Mouse (Mus musculus) layer of hippocampus, postnatal 25 days (tissue): Measurements from ENCODE around the gene Zbtb8os. TPM values are rescaled to one million over a fixed set of nuclear protein-coding genes. Genes with fewer than 3 reads are reported as not detected.

Experiments
- total RNA-seq, 2 experiments: library from RNA; stranded (reverse); gene quantifications; 2 replicates each; pipeline ENCODE4 v1.2.3; 2021

The Zbtb8os gene
- total RNA-seq, 2 experiments from 2014 or later: 30.5 to 33.9 TPM

Other genes starting within 250 kb of the Zbtb8os start
- gene Tmem54, start 230.1 kb upstream of the Zbtb8os start, total RNA-seq: not detected
- gene Hpca, start 213.7 kb upstream of the Zbtb8os start, total RNA-seq: 1,000 to 10,000 TPM; 2,567 to 2,613 TPM
- gene Fndc5, start 198.7 kb upstream of the Zbtb8os start, total RNA-seq: 10 to 100 TPM; 85.1 to 86.0 TPM
- gene S100pbp, start 146.0 kb upstream of the Zbtb8os start, total RNA-seq: 10 to 100 TPM; 32.5 to 35.2 TPM
- 10 to 100 TPM; 85.0 to 85.9 TPM for gene Yars, start 145.9 kb upstream of the Zbtb8os start, total RNA-seq
- gene C77080, start 74.3 kb upstream of the Zbtb8os start, total RNA-seq: 1 to 10 TPM; 7.5 to 7.7 TPM
- 1 to 10 TPM in 1 of 2 experiments, under 1 TPM in 1; 0.79 to 1.3 TPM for gene Sync, start 48.1 kb upstream of the Zbtb8os start, total RNA-seq
- gene Rbbp4, start 325 bp upstream of the Zbtb8os start, total RNA-seq: 100 to 1,000 TPM; 111 to 133 TPM
- gene Zbtb8a, start 42.4 kb downstream of the Zbtb8os start, total RNA-seq: 1 to 10 TPM; 4.1 to 5.6 TPM
- 1 to 10 TPM; 4.2 to 4.6 TPM for gene Zbtb8b, start 105.2 kb downstream of the Zbtb8os start, total RNA-seq
- gene Bsdc1, start 125.9 kb downstream of the Zbtb8os start, total RNA-seq: 10 to 100 TPM; 55.4 to 57.7 TPM
- not detected for gene Tssk3, start 155.3 kb downstream of the Zbtb8os start, total RNA-seq
- not detected for gene Fam229a, start 155.5 kb downstream of the Zbtb8os start, total RNA-seq
- 100 to 1,000 TPM; 170 to 171 TPM for gene Marcksl1, start 177.9 kb downstream of the Zbtb8os start, total RNA-seq
- gene Hdac1, start 207.0 kb downstream of the Zbtb8os start, total RNA-seq: 10 to 100 TPM; 37.0 to 48.7 TPM
- gene Lck, start 237.9 kb downstream of the Zbtb8os start, total RNA-seq: 1 to 10 TPM; 3.3 to 3.5 TPM
- gene Fam167b, start 242.9 kb downstream of the Zbtb8os start, total RNA-seq: under 1 TPM in 1 of 2 experiments, not detected in 1; 0.81 TPM